Mouse (Mus musculus): Measurements from ENCODE around the gene Cd80.

GRCm38 (mm10) chr16:38502469-38502868 lies 47.1 kb downstream of the Cd80 start:
- TF ChIP-seq CTCF (IDR thresholded peaks at IDR 0.05; ENCODE audit: extremely low read depth, insufficient read depth, low read length) (no peak), POLR2A (IDR thresholded peaks at IDR 0.05; ENCODE audit: extremely low read depth, insufficient read depth, low read length) (no peak)

All from cortical plate, adult 2 months (tissue).